Mouse (Mus musculus) embryo, embryonic 10 days (tissue): Measurements from ENCODE around the gene Tmem184b.

Source experiments
- DNase-seq: peaks from one replicate; pipeline ENCODE4 v3.0.0-alpha.2; 2015; ENCODE audit warnings: low spot score

Gene Tmem184b

DNA sequence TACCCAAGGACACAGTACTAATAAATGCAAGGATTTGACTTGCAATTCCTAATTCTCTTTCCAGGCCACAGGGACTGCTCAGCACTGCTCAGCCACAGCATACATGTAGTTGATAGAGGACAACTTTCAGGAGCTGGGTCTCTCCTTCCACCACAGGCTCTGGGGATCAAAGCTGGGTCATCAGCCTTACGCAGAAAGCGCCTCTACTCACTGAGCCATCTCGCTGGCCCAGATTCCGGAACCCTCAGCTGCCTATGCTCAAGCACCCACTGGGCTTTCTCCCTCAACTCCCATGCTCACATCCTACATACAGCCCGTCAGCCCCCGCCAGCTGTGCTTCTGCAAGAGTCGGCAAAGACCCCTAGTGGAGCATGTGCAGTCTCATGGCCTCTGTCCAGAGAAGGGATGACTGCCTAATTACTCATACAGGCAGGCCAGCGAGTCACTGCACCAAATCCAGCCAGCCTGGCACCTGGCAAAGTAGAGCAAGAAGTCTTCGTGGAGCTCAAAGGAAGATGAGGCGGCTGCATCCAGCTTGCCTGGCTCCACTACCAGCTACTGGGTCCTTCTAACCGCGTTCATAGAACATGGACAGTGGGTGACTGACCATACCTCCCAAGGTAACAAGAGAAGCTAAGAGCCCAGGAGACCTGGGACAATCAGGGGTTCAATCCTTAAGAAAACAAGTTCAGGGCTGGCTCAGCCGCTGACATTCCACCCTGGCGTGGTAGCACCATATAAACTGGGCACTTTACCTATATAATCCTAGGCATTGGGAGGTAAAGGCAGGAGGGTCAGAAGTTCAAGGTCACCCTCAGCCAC, 3.9 kb downstream of the Tmem184b start:
- DNase-seq = no peak

DNA sequence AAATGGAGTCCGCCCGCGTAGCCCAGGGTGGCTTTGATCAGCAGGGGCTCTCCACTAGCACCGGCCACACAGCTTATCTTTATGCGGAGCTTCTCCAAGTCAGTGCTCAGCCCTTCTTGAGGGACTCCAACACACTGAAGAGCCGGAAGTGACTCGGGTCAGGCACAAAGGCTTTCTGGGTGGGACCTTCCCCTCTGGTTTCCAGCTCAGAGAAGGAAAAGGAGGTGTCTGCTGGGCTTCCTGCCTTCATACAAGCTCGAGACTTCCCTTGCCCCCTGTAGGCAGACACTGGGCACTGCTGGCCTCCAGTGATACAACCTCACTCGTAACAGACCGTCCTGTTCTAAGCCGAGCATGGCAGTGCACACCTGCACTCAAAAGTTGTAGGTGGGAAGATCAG, 6.6 kb downstream of the Tmem184b start:
- DNase-seq = peak; percentile 44

DNA sequence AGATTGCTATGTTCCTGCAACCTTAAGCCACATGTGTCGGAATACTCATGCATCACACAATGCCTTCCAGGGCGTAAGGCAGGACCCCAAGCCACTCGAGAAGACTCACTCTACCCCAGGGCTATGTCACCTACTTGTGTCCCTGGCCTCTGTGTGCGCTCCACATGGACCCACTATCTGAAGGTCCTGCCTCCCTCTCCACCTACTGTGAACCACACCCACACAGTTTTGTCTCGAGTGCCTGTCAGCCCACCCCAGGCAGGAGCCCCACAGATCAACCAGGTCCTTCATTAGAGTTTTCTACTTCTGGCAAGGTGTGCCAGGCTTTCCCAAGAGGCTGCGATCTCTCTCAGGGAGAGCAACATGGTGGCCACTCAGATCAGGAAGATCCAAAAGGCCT, 8.1 kb downstream of the Tmem184b start:
- no peak for DNase-seq

DNA sequence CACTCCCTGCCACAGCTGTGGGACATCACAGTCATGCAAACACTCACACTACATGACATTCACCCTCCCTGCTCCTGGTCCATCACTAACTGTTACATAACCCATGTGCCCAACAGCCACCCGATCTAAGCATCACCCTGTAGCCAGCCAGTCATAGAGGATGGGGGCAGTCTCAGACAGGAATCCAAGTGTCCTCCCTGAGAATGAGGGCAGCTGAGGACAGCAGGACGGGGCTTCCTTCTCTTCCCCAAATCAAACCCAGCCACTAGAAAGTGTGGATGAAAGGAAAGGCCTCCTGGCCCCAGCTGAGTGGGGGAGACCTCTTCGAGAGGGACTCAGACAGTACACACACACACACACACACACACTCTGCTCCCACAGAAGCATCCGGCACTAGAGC, 8.5 kb downstream of the Tmem184b start:
- no peak for DNase-seq

DNA sequence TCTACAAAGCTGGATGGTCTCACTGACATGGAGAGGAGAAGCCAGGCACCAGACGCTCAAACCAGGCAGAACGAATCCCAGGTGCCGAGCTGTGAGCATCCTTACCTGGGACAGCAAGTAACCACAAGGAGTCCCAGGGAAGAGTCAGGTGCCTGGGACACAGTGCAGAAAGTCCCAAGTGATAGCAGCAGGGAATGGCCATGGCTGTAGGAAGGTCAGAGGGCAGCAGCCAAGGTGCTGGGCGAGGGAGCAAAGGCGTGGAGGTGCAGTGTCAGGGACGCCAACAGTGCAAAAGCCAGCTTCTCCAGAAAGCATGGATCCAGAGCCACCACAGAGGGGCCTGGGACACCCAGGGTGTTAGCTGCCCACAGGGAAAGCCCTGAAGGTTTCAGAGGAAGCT, 10.3 kb downstream of the Tmem184b start:
- DNase-seq = no peak

DNA sequence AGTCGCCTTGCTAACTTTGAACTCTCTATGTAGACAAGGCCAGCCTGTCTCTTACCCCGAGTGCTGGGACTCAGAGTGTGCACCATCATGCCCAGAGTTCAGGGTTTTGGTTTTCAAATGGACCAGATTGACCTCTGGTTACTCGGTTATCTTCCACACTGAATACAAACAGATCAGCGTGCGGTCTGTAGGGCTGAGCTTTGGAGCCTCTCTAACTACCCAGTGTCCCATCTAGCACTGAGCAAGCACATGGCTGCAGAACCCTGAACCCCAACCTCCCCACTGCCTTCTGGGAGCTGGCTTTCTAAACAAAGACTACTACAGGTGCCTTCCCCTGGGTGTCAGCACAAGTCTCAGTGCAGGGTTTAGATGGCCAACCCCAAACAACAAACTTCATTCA, 10.8 kb downstream of the Tmem184b start:
- DNase-seq = no peak

DNA sequence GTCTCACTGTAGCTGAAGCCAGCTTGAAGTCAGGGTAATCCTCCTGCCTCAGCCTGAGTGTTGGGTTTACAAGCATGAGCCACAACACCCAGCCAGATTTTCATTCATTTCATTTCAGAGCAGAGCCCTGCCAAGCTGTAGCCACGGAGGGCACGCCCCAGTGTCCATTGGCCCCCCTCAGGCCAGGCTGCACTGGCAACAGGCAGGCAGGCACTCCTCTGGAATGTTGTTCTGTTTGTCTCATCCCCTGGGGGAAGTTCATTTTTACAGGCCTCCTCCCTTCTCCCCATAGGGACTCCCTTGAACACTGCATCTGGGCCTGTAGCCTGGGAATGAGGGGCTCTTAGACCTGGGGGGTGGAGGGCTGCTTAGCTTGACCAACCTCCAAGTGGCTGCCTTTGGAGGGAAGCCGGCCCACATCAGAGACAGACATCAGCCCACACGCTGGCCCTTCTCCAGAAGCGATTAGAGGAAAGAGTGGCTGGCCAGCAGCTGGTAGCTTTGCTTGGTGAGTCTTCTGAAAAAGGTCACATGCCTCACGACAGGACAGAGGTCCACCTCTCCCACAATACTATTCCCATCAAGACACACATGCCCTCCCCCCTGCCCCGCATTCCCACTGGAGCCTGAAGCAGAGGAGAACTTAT, 11.8 kb downstream of the Tmem184b start:
- no peak for DNase-seq

DNA sequence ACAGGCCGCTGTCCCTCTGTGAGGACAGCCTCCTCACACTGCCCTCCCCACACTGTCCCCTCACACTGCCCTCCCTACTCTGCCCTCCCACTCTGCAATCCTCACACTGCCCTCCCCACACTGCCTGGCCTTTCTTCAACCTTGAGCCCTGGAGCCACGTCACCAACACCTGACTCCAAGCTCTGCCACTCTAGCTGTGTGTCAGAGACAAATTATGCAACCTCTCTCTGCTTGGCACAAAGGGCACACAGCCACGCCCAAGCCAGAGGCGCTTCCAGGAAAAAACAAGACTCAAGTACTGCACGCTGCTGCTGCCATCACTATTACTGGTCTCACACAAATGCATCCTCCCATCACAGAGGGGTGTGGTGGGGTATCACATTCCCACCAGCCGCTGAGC, 12.9 kb downstream of the Tmem184b start:
- no peak for DNase-seq

DNA sequence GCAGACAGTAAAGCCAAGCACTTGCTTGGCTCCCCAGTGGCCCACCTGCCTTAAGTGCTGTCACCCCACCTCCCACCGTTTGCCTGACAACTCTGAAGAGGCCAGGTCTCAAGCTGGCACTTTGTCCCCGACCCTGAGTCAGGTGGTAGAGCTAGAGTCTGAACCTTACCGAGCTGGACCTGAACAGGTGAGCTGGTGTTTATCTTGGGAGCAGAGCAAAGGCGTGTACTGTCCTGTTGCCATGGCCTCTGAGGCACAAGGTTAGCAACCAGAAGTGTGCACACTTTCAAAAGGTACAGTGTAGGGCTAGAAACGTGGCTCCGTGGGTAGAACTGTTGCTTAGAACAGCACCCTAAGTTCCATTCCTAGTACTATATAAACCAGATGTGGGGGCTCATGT, 15.2 kb downstream of the Tmem184b start:
- DNase-seq = no peak

DNA sequence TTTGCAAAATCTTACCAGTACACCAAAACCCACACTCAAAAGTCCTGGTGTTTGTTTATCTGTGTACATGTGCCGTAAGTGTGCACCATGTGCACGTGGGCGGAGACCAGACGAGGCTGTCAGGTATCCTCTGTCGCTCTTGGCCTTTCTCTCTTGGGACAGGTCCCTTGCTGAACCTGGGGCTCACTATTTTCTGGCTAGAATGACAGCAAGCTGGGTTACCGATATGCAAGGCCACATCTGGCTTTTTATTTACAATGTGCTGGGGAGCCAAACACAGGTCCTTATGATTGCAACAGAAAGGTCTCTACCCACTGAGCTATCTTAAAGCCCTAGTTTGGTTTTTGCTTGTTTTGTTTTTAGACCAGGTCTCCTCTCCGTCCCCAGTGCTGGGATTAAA, 15.8 kb downstream of the Tmem184b start:
- no peak for DNase-seq

DNA sequence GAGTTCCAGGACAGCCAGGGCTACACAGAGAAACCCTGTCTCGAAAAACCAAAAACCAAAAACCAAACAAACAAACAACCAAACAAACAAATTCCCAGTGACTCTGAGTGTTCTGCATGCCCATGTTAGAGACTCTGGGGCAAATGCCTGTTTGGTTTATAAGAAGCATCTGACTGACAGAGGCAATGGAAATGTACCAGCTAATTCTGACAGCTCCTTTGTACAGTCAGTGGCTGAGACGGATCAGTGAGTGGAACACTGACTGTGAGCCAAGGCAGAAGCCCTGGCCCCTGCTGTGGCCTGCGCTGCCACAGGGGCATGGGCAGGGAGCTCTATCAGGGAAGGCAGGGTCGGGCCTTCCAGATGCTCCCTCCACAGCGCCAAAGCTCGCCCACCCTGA, 16.3 kb downstream of the Tmem184b start:
- DNase-seq = no peak

DNA sequence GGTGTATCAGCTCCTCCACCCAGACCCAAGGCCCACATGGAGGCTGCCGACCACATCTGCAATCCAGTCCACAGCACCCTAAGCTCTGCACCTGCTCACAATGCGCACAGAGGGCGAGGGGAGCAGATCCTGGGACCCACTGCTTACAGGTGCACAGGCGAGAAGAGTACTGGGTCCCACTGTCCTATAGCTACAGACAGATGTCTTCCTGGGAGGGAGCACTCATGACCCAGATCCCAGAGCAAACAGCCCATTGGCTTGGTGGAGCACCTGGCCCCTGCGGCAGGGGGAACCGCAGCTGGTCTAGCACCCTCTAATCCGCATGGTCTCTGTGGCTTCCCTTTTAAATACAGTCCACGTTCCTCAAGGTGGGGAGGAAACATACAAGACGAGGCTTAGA, 21.7 kb downstream of the Tmem184b start:
- DNase-seq = no peak

DNA sequence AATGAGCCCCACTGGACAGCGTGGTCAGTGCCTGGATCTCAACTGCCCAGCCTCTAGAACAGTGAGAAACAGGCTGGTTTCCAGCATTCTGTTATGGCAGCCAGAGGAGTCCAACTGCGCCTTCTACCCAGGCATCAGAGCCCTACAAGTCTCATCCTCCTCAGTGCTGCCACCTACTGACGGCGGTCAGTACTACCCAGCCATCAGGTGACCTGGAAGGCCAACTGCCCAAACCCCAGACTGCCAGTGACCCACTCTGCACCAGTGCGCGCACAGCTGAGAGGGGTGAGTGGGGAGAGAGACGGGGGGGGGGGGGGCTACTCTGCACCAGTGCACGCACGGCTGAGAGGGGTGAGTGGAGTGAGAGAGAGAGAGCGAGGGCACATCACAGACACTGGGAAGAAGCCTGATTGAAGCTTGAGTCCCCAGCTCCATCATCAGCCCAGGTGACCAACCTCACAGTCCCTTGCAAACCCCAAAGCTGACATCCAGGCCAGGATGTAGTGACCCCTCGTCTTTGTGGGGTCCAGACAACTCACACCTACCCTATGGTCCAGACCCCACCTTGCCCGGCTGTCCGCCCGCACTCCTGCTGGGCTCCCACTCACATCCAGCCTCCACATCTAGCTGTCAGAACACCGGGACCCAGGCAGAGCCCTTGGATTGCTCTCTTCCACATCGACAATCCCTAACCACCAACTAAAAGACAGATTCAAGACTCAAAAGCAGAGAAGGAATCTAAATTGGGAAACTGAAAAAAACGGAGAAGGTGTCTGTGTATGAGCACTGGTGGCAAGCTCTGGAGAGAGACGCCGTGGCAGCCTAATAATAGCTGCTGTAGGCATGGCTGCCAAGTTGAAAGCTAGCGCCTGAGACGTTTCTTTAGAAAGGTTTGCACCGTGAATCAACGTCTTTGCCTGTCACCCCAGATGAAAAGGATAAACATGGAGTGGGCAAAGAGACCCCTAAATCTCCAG, 22.6 kb downstream of the Tmem184b start:
- DNase-seq = peak; percentile 92

DNA sequence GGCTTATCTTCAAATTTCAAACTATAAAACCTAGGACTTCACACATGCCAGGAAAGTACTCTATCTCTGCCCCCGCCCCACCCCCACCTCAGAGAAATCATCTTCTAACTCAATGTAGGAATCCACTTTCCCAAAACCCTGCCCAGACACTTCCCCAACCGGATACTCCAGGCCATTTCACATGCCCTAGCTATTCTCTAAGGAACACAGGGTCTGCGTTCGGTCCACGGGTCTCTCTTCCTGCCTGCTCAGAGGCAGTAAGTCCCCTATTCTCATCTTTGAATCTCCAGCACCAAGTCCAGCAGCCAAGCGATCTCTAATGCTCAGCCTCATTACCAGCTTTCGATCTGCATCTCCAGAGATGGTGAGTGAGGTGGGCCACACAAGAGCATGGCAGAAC, 23.7 kb downstream of the Tmem184b start:
- no peak for DNase-seq

DNA sequence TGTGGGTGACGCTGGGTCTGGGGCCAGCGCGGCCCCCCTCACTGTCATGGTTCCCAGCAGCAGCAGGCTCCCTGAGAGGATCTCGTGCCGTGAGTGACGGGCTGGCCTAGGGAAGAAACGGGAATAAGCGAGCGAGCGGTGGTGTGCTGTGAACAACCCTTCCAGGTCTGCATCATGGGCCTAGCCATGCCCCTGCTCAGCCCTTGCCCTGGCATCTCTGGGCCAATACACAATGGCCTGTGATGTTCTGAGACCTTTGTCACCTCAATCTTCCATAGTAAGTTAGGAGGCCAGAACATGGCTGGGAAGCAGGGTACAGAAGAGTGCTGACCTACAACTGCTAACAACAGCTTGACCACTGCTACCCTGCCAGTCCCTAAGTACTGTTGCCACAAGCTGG, 24.8 kb downstream of the Tmem184b start:
- no peak for DNase-seq

DNA sequence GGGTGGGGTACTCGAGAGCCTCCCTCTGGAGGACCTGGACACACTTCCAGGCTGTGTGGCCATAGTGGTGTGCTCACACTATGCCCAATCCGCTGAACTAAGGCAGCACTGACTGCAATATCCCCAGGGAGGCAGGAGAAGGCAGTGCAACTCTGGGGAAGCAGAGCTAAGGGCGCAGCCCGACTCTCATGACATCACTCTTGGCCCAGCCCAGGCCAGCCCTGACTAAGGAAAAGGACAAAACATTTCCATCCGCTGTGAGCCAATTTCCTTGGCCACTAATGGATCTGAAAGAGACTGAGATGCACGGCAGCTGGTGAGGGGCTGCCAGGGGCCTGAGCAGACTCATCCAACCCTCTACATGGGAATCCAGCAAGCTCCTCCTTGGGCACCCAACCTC, 25.7 kb downstream of the Tmem184b start:
- no peak for DNase-seq

DNA sequence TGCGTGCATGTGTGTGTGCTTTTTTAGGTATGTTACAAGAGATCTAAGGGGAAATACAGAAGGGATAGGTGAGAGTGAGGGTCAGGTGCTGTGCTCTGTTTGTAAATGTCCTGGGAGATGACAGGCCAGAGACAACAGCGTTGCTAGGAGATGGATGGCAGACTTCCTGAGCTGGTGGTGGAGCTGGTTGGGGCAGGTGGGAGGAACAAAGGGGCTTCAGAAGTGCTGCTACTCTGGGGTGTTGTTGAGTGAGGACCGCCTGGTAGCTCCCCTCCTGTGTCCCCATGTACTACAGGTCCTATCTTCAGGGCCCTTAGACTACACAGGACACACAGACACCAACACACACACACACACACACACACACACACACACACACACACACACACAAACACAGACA, 28.6 kb downstream of the Tmem184b start:
- DNase-seq = no peak

DNA sequence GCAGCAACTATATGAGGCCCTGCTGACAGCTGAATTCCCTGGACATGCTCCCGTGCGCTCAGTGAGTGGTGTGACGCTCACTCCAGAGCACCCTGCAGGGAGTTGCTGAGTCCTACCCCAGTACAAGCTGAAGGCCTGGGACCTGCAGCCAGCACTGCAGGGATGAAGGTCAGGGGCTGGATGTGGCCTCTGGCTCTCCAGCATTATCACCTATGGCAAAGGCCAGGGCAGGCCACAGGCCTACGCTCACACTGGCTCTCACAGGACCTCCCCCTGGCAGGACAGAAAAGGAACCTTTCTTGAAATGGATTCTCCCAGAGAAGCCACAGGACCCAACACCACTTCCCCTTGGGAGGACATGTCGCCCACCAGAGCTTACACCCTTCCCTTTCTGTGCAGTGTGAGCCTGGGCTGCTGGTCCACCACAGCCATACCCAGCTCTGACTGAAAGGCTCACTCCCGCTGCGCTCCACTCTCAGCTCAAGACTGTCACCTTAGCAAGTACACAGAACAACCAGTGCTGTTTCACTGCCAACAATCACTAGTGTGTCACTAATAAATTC, 33.0 kb downstream of the Tmem184b start:
- DNase-seq = no peak

DNA sequence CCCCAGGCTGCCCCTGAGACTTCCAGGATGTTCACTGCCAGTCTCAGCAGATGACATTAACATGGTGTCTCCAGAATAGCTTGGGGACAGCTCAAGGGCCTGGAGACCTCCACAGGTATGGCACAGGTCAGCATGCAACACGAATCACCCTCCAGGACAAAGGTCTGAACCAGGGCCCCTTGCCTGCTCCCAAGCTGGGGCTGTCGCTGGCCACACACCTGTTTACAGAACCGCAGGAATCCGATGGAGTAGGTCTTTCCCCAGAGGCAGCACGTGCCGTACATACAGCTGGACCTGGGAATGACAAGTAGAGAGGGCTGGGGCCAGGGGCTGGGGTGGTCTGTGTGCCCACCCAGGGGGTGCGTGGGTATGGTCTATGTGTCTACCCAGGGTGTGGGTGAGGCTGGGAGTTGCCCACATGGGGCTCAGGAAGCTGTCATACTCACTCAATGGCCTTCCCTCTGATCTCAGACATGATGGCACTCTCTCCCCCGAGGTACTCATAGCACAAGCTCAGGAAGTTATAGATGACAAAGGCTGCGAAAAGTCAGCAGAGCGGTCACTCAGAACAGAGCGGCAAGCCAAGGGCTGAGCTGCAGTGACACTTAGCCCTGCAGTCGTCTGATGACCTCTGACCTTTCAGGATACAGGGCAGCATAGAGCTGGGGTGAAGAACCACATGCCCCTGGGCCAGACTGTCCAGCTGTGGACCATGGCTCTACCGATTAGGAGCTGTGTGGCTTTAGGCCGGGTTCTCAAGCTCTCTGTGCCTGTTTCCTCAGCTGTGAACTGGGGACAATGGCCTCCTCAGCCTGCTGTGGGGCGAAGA, 33.7 kb downstream of the Tmem184b start:
- DNase-seq = peak; percentile 24

DNA sequence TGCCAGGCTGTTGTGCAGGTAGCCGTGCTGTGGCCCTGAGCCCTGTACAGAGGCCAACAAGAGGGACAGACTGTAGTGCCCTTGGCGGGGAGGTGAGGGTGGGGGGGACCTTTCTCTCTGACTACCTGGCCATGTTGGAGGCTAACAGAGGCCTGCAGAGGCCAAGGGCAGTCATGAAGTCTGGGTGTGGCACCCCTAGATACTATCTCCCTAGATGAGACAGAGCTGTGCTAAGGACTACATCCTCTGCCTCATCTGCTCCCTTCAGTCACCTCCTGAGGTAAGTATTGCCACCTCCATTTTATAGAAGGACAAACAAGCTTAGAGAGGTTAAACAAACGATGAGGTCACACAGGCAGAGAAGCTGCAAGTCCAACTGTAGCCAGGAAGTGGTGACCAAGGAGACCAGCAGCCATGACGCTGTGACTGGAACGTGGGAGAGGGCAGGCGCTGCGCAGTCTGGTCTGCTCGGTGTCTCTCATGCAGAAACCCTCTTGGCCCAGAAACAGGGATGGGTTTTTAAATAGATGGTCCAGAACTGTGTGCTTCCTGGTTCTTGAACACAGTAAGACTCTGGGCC, 34.4 kb downstream of the Tmem184b start:
- DNase-seq = no peak

DNA sequence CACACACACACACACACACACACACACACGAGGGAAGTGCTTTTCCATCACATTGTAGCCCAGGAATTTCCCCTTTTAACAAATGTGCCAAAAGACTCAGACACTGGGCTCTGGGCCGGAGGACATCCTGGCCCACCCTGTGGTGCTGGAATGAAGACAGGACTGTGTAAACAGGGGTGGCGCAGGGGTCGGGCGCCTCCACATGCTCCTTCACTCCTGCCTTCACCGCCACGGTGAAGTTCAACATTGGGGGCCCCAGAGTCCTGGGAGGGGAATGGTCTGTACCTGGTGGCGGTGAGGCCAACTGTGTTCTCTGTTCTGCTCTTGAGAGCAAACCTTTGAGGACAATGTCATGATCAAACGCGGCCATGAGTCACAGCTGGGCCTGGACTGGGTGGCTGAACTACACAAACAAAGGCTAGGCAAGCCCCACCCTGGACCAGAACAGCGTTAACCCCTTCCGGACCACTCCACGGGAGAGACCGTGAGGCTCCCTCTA, 35.0 kb downstream of the Tmem184b start:
- DNase-seq = no peak
